Mouse (Mus musculus) retina, postnatal 1 day (tissue): ENCODE data around the gene Acer3.

ENCODE experiments used
- DNase-seq: peaks from one replicate; pipeline ENCODE4 v3.0.0-alpha.2; 2012

Acer3 gene

GRCm38 (mm10) chr7:98332678-98333397, 11.8 kb upstream of the Acer3 start:
- DNase-seq: no peak

- no peak for DNase-seq
These were observed 10.9 kb upstream of the Acer3 start for GRCm38 (mm10) chr7:98331932-98332331.

- DNase-seq: no peak
These were observed 9.5 kb upstream of the Acer3 start for GRCm38 (mm10) chr7:98330375-98331002.

GRCm38 (mm10) chr7:98329651-98330374, 8.8 kb upstream of the Acer3 start:
- DNase-seq: no peak

GRCm38 (mm10) chr7:98328311-98328710, 7.3 kb upstream of the Acer3 start:
- no peak for DNase-seq

GRCm38 (mm10) chr7:98326051-98326450, 5.0 kb upstream of the Acer3 start:
- DNase-seq: no peak

GRCm38 (mm10) chr7:98324228-98324627, 3.2 kb upstream of the Acer3 start:
- no peak for DNase-seq

- peak; percentile 48 for DNase-seq
These were observed 2.4 kb upstream of the Acer3 start for GRCm38 (mm10) chr7:98323288-98324019.

GRCm38 (mm10) chr7:98322415-98322814, 1.4 kb upstream of the Acer3 start:
- no peak for DNase-seq

GRCm38 (mm10) chr7:98320006-98320556, 927 bp downstream of the Acer3 start:
- DNase-seq: no peak

GRCm38 (mm10) chr7:98316568-98316967, 4.4 kb downstream of the Acer3 start:
- no peak for DNase-seq

- DNase-seq: no peak
These were observed 5.9 kb downstream of the Acer3 start for GRCm38 (mm10) chr7:98315087-98315486.

GRCm38 (mm10) chr7:98312185-98312920, 8.7 kb downstream of the Acer3 start:
- no peak for DNase-seq

- no peak for DNase-seq
These were observed 10.7 kb downstream of the Acer3 start for GRCm38 (mm10) chr7:98310266-98310665.

GRCm38 (mm10) chr7:98309219-98310030, 11.6 kb downstream of the Acer3 start:
- DNase-seq: peak; percentile 95

GRCm38 (mm10) chr7:98308607-98309218, 12.3 kb downstream of the Acer3 start:
- no peak for DNase-seq

- no peak for DNase-seq
These were observed 12.9 kb downstream of the Acer3 start for GRCm38 (mm10) chr7:98307921-98308606.

- DNase-seq: no peak
These were observed 13.6 kb downstream of the Acer3 start for GRCm38 (mm10) chr7:98307411-98307810.

- no peak for DNase-seq
These were observed 28.1 kb downstream of the Acer3 start for GRCm38 (mm10) chr7:98292901-98293300.

GRCm38 (mm10) chr7:98289585-98289984, 31.4 kb downstream of the Acer3 start:
- no peak for DNase-seq
